Mouse (Mus musculus): ENCODE results near the gene Gm3460. TPM values are rescaled to one million over a fixed set of nuclear protein-coding genes. Genes with fewer than 3 reads are reported as not detected.
"Not testable (repeated sequence)": the region's sequence is repeated elsewhere in the genome, so short reads cannot be mapped to it uniquely, and the experiment has no call there.

The Gm3460 gene
- not detected in 2 replicates for polyA plus RNA-seq (2015; fragmentation: Nextera tagmentation; extraction: Ambion mirVana)

- H3K36me3 ChIP-seq; ATAC-seq (replicated peaks); H3K9me3 ChIP-seq; H3K4me2 ChIP-seq (replicated peaks); H3K27ac ChIP-seq (replicated peaks); H3K4me3 ChIP-seq; H3K27me3 ChIP-seq; H3K9ac ChIP-seq (replicated peaks); H3K4me1 ChIP-seq: not testable (repeated sequence)
- 68% methylated on average over 1 of the region's 2 CpGs for WGBS
These were observed at the start of gene Gm3460 for GRCm38 (mm10) chr14:6622318-6622717. TSS of gene Gm3460 (minus strand) at chr14:6622418.

- not testable (repeated sequence) for H3K9ac ChIP-seq (replicated peaks); H3K4me2 ChIP-seq (replicated peaks); H3K4me3 ChIP-seq; H3K9me3 ChIP-seq; H3K27ac ChIP-seq (replicated peaks); ATAC-seq (replicated peaks); H3K27me3 ChIP-seq; H3K36me3 ChIP-seq; H3K4me1 ChIP-seq
- WGBS: no CpG with 5 or more reads among the region's 1 CpGs
These were observed 15.8 kb downstream of the Gm3460 start for GRCm38 (mm10) chr14:6606436-6606835.

- H3K9ac ChIP-seq (replicated peaks): peak overlapping the region; percentile 45
- ATAC-seq (replicated peaks); H3K9me3 ChIP-seq; H3K4me1 ChIP-seq; H3K36me3 ChIP-seq; H3K27ac ChIP-seq (replicated peaks); H3K27me3 ChIP-seq: not testable (repeated sequence)
- H3K4me2 ChIP-seq (replicated peaks): peak overlapping the region; percentile 77
- WGBS: 3% methylated on average over 15 of the region's 20 CpGs
- peak overlapping the region; percentile 47 for H3K4me3 ChIP-seq
These were observed 17.2 kb downstream of the Gm3460 start for GRCm38 (mm10) chr14:6605004-6605403.

GRCm38 (mm10) chr14:6604551-6604950 lies 17.7 kb downstream of the Gm3460 start:
- peak overlapping the region; percentile 45 for H3K9ac ChIP-seq (replicated peaks)
- WGBS: 7% methylated on average over 17 of the region's 20 CpGs
- H3K27me3 ChIP-seq: not testable (repeated sequence)

GRCm38 (mm10) chr14:6590513-6590912 lies 31.7 kb downstream of the Gm3460 start, which contains the start of gene Gm3629:
TSS of gene Gm3629 (minus strand) at chr14:6590613.
- not testable (repeated sequence) for H3K4me2 ChIP-seq (replicated peaks); H3K36me3 ChIP-seq; H3K4me1 ChIP-seq; H3K9me3 ChIP-seq; H3K27ac ChIP-seq (replicated peaks); H3K4me3 ChIP-seq; ATAC-seq (replicated peaks); H3K9ac ChIP-seq (replicated peaks); H3K27me3 ChIP-seq
- WGBS: 50% methylated on average over 1 of the region's 2 CpGs

More at GRCm38 (mm10) chr14:6604551-6604950, 17.7 kb downstream of the Gm3460 start:
- not testable (repeated sequence) for ATAC-seq (replicated peaks); H3K36me3 ChIP-seq; H3K27ac ChIP-seq (replicated peaks); H3K9me3 ChIP-seq; H3K4me1 ChIP-seq
- H3K4me2 ChIP-seq (replicated peaks): peak overlapping the region; percentile 77
- H3K4me3 ChIP-seq: peak overlapping the region; percentile 47

Other genes starting within 250 kb of the Gm3460 start
- gene Gm16440, start 232.1 kb downstream of the Gm3460 start, polyA plus RNA-seq (2015; fragmentation: Nextera tagmentation; extraction: Ambion mirVana): not detected in 2 replicates
- gene Gm3591, start 209.9 kb downstream of the Gm3460 start, polyA plus RNA-seq (2015; fragmentation: Nextera tagmentation; extraction: Ambion mirVana): 3.5 and 4.5 TPM in 2 replicates
- not detected in 2 replicates for gene Gm3594, start 177.8 kb downstream of the Gm3460 start, polyA plus RNA-seq (2015; fragmentation: Nextera tagmentation; extraction: Ambion mirVana)
- gene Gm8356, start 85.1 kb downstream of the Gm3460 start, polyA plus RNA-seq (2015; fragmentation: Nextera tagmentation; extraction: Ambion mirVana): not detected in 2 replicates
- gene Gm3629, start 31.8 kb downstream of the Gm3460 start, polyA plus RNA-seq (2015; fragmentation: Nextera tagmentation; extraction: Ambion mirVana): 0.55 TPM in 1 of 2 replicates, not detected in the other
- not detected in 2 replicates for gene Gm10251, start 61.8 kb upstream of the Gm3460 start, polyA plus RNA-seq (2015; fragmentation: Nextera tagmentation; extraction: Ambion mirVana)
- not detected in 2 replicates for gene Gm8050, start 97.8 kb upstream of the Gm3460 start, polyA plus RNA-seq (2015; fragmentation: Nextera tagmentation; extraction: Ambion mirVana)
- gene Gm3636, start 119.9 kb upstream of the Gm3460 start, polyA plus RNA-seq (2015; fragmentation: Nextera tagmentation; extraction: Ambion mirVana): 9.8 and 11.7 TPM in 2 replicates
- gene Gm8362, start 152.0 kb upstream of the Gm3460 start, polyA plus RNA-seq (2015; fragmentation: Nextera tagmentation; extraction: Ambion mirVana): not detected in 2 replicates
- not detected in 2 replicates for gene Gm3642, start 217.9 kb upstream of the Gm3460 start, polyA plus RNA-seq (2015; fragmentation: Nextera tagmentation; extraction: Ambion mirVana)

Measured in forebrain, embryonic 15.5 days (tissue).